Mouse (Mus musculus): ENCODE measurements around the gene Olfr1419. TPM values are rescaled to one million over a fixed set of nuclear protein-coding genes. Genes with fewer than 3 reads are reported as not detected.

Olfr1419 gene
- polyA plus RNA-seq, 1 experiment from 2014 or later = not detected

- H3K4me1 ChIP-seq (replicated peaks; ENCODE audit: control insufficient read depth, insufficient read depth, low read length) = 0 out of 2 replicates have a peak, but pooled peaks cover 3% of the 10 kb centered on the region
- DNase-seq (ENCODE audit: low spot score) (no peak), ATAC-seq (replicated peaks; ENCODE audit: low FRiP score, low TSS enrichment, low read depth) (no peak)
- H3K9ac ChIP-seq (ENCODE audit: low read length) = no peak overlapping the region
- H3K4me2 ChIP-seq (ENCODE audit: low read length) = peak overlapping the region; percentile 93
- 30% methylated on average over 6 of the region's 6 CpGs for WGBS
- H3K27me3 ChIP-seq (replicated peaks; ENCODE audit: control insufficient read depth, insufficient read depth, low read length) = 0 out of 2 replicates have a peak, but pooled peaks cover 6% of the 10 kb centered on the region
- H3K27ac ChIP-seq (ENCODE audit: low read depth) = no peak overlapping the region
- H3K36me3 ChIP-seq (ENCODE audit: control insufficient read depth, insufficient read depth, low read length) = no peaks in the 10 kb centered on the region
- H3K4me3 ChIP-seq (ENCODE audit: low read depth, low read length) = peak overlapping the region; percentile 64
- no peaks in the 10 kb centered on the region for H3K9me3 ChIP-seq (ENCODE audit: control insufficient read depth, low read length)
Measured at GRCm38 (mm10) chr19:11820211-11820610, 54.7 kb downstream of the Olfr1419 start.

DNA sequence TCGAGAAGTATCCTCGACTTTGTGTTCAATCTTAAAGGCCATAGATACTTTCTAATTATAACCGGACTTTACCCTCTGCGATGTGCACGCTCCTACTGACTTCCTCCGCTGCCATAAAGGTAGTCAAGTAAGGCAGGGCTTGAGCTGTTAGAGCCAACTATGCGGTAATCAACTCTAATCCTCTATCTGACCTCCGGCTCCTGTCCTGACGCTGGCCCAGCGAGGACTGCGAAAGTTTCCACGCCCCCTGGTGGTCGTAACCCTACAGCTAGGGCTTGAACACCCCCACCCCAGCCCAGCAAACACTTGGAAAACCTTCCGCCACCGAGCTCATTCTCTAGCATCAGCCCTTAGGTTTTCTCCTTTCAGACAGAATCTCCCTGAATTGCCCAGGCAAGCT lies 55.1 kb downstream of the Olfr1419 start:
- H3K9ac ChIP-seq (ENCODE audit: low read length) = no peak overlapping the region
- H3K27me3 ChIP-seq (replicated peaks; ENCODE audit: control insufficient read depth, insufficient read depth, low read length) = 0 out of 2 replicates have a peak, but pooled peaks cover 6% of the 10 kb centered on the region
- no peaks in the 10 kb centered on the region for H3K36me3 ChIP-seq (ENCODE audit: control insufficient read depth, insufficient read depth, low read length)
- peak; percentile 92 for DNase-seq (ENCODE audit: low spot score)
- H3K4me1 ChIP-seq (replicated peaks; ENCODE audit: control insufficient read depth, insufficient read depth, low read length) = 0 out of 2 replicates have a peak, but pooled peaks cover 3% of the 10 kb centered on the region
- no peak overlapping the region for H3K27ac ChIP-seq (ENCODE audit: low read depth)
- peak overlapping the region; percentile 93 for H3K4me2 ChIP-seq (ENCODE audit: low read length)
- under 1% methylated on average over 15 of the region's 15 CpGs for WGBS
- ATAC-seq (replicated peaks; ENCODE audit: low FRiP score, low TSS enrichment, low read depth) = peak; percentile 63; the same call in 1 of the 2 replicates
- H3K4me3 ChIP-seq (ENCODE audit: low read depth, low read length) = peak overlapping the region; percentile 64
- no peaks in the 10 kb centered on the region for H3K9me3 ChIP-seq (ENCODE audit: control insufficient read depth, low read length)

GRCm38 (mm10) chr19:11819143-11819700 lies 55.7 kb downstream of the Olfr1419 start, which contains the start of gene Stx3:
Stx3 (minus strand) TSS chr19:11819403.
- Histone ChIP-seq H3K27ac (ENCODE audit: low read depth) (peak within 1 kb of the TSS; percentile 67), H3K27me3 (replicated peaks; ENCODE audit: control insufficient read depth, insufficient read depth, low read length) (0 out of 2 replicates have a peak, but pooled peaks cover 6% of the 10 kb centered on the region), H3K9me3 (ENCODE audit: control insufficient read depth, low read length) (no peaks in the 10 kb centered on the region), H3K4me1 (replicated peaks; ENCODE audit: control insufficient read depth, insufficient read depth, low read length) (0 out of 2 replicates have a peak, but pooled peaks cover 3% of the 10 kb centered on the region), H3K9ac (ENCODE audit: low read length) (peak within 1 kb of the TSS; percentile 72), H3K4me2 (ENCODE audit: low read length) (peak within 1 kb of the TSS; percentile 93), H3K4me3 (ENCODE audit: low read depth, low read length) (peak within 1 kb of the TSS; percentile 64), H3K36me3 (ENCODE audit: control insufficient read depth, insufficient read depth, low read length) (no peaks in the 10 kb centered on the region)
- under 1% methylated on average over 20 of the region's 20 CpGs for WGBS
- DNase-seq (ENCODE audit: low spot score) = peak; percentile 71
- ATAC-seq (replicated peaks; ENCODE audit: low FRiP score, low TSS enrichment, low read depth) = no peak

Small RNAs within 50 kb of the gene (microRNA-seq; reads per million reads assigned to microRNA genes)
- gene Mir6994 = 8.4 reads per million, percentile 38 among the genes with 10 or more reads in this experiment

Other genes with a start within 250 kb of the Olfr1419 start
- not detected in 2 replicates for gene Ms4a3, start 234.3 kb downstream of the Olfr1419 start, polyA plus RNA-seq (2014; fragmentation: Nextera tagmentation; extraction: Ambion mirVana)
- gene Oosp2, start 214.5 kb downstream of the Olfr1419 start, polyA plus RNA-seq (2014; fragmentation: Nextera tagmentation; extraction: Ambion mirVana) = not detected in 2 replicates
- gene Oosp1, start 184.0 kb downstream of the Olfr1419 start, polyA plus RNA-seq (2014; fragmentation: Nextera tagmentation; extraction: Ambion mirVana) = not detected in 2 replicates
- not detected in 2 replicates for gene Oosp3, start 178.1 kb downstream of the Olfr1419 start, polyA plus RNA-seq (2014; fragmentation: Nextera tagmentation; extraction: Ambion mirVana)
- gene Gif, start 127.6 kb downstream of the Olfr1419 start, polyA plus RNA-seq (2014; fragmentation: Nextera tagmentation; extraction: Ambion mirVana) = not detected in 2 replicates
- 67.1 and 67.8 TPM in 2 replicates for gene Mrpl16, start 104.7 kb downstream of the Olfr1419 start, polyA plus RNA-seq (2014; fragmentation: Nextera tagmentation; extraction: Ambion mirVana)
- 28.4 and 30.0 TPM in 2 replicates for gene Stx3, start 55.7 kb downstream of the Olfr1419 start, polyA plus RNA-seq (2014; fragmentation: Nextera tagmentation; extraction: Ambion mirVana)
- gene Olfr1417, start 35.9 kb downstream of the Olfr1419 start, polyA plus RNA-seq (2014; fragmentation: Nextera tagmentation; extraction: Ambion mirVana) = 0.12 TPM in 1 of 2 replicates, not detected in the other
- not detected in 2 replicates for gene Olfr1418, start 14.0 kb downstream of the Olfr1419 start, polyA plus RNA-seq (2014; fragmentation: Nextera tagmentation; extraction: Ambion mirVana)
- 0.07 and 0.12 TPM in 2 replicates for gene Olfr1420, start 11.5 kb upstream of the Olfr1419 start, polyA plus RNA-seq (2014; fragmentation: Nextera tagmentation; extraction: Ambion mirVana)
- 23.2 and 25.4 TPM in 2 replicates for gene Patl1, start 37.3 kb upstream of the Olfr1419 start, polyA plus RNA-seq (2014; fragmentation: Nextera tagmentation; extraction: Ambion mirVana)
- 8.8 and 9.0 TPM in 2 replicates for gene Osbp, start 90.8 kb upstream of the Olfr1419 start, polyA plus RNA-seq (2014; fragmentation: Nextera tagmentation; extraction: Ambion mirVana)
- not detected in 2 replicates for gene Olfr1423, start 166.2 kb upstream of the Olfr1419 start, polyA plus RNA-seq (2014; fragmentation: Nextera tagmentation; extraction: Ambion mirVana)
- gene Olfr1424, start 187.6 kb upstream of the Olfr1419 start, polyA plus RNA-seq (2014; fragmentation: Nextera tagmentation; extraction: Ambion mirVana) = 0.12 TPM in 1 of 2 replicates, not detected in the other
- gene Olfr1425, start 202.6 kb upstream of the Olfr1419 start, polyA plus RNA-seq (2014; fragmentation: Nextera tagmentation; extraction: Ambion mirVana) = not detected in 2 replicates
- not detected in 2 replicates for gene Olfr1426, start 216.9 kb upstream of the Olfr1419 start, polyA plus RNA-seq (2014; fragmentation: Nextera tagmentation; extraction: Ambion mirVana)
- gene Olfr1427, start 228.2 kb upstream of the Olfr1419 start, polyA plus RNA-seq (2014; fragmentation: Nextera tagmentation; extraction: Ambion mirVana) = not detected in 2 replicates
- not detected in 2 replicates for gene Olfr1428, start 240.8 kb upstream of the Olfr1419 start, polyA plus RNA-seq (2014; fragmentation: Nextera tagmentation; extraction: Ambion mirVana)
- not detected in 2 replicates for gene Olfr76, start 248.1 kb upstream of the Olfr1419 start, polyA plus RNA-seq (2014; fragmentation: Nextera tagmentation; extraction: Ambion mirVana)